Mouse (Mus musculus) spleen, adult 2 months (tissue): ENCODE measurements at regions not wholly inside any gene's neighbourhood (a gene's known extent, or its start where the extent isn't known, plus 50 kb on each side); places are given as distances from the start of the nearest gene placed in this dataset.

Experiments used
- DNase-seq, 2 experiments: peaks; one replicate each; pipeline versions ENCODE4 v3.0.0 to v3.0.0-alpha.2; 2012 to 2021; ENCODE audit warnings: low spot score in 2 of 2, low read depth in 1 of 2
- H3K27ac ChIP-seq: fragments of 200-500 bp; 2 replicates; pipeline ENCODE4 v1.5.1; 2012; ENCODE audit warnings: low read length, inconsistent platforms; ENCODE audit not compliant: insufficient read depth
- H3K27me3 ChIP-seq: fragments of 200-500 bp; 2 replicates; pipeline ENCODE4 v1.6.1; 2012; ENCODE audit warnings: mild to moderate bottlenecking, moderate library complexity, low read length, inconsistent platforms; ENCODE audit not compliant: control insufficient read depth, insufficient read depth
- H3K36me3 ChIP-seq: fragments of 200-500 bp; 2 replicates; pipeline ENCODE4 v1.6.1; 2012; ENCODE audit warnings: mild to moderate bottlenecking, low read length, inconsistent platforms; ENCODE audit not compliant: control insufficient read depth, insufficient read depth
- H3K4me1 ChIP-seq: fragments of 200-500 bp; 2 replicates; pipeline ENCODE4 v1.6.1; 2011; ENCODE audit warnings: inconsistent platforms; ENCODE audit not compliant: control insufficient read depth, insufficient read depth, insufficient read length
- H3K4me3 ChIP-seq: fragments of 200-500 bp; 2 replicates; pipeline ENCODE4 v1.5.1; 2011; ENCODE audit warnings: mild to moderate bottlenecking, inconsistent platforms; ENCODE audit not compliant: insufficient read depth, insufficient read length; ENCODE audit errors: extremely low read depth
- CTCF ChIP-seq: fragments of 200-500 bp; IDR thresholded peaks from 2 replicates; pipeline ENCODE4 v1.5.1; 2011; ENCODE audit warnings: mild to moderate bottlenecking, inconsistent platforms; ENCODE audit not compliant: insufficient read depth, insufficient read length, insufficient replicate concordance; ENCODE audit errors: extremely low read depth
- POLR2A ChIP-seq: fragments of 200-500 bp; IDR thresholded peaks from 2 replicates; pipeline ENCODE4 v1.6.1; 2011; ENCODE audit warnings: low read depth, low read length, inconsistent platforms
- WGBS: fragments of 180-500 bp; shearing (Covaris S2); methylation state at CpG from one replicate; pipeline ENCODE4 v1.1.7; 2018; 5-methylcytosine and 5-hydroxymethylcytosine counted together

DNA sequence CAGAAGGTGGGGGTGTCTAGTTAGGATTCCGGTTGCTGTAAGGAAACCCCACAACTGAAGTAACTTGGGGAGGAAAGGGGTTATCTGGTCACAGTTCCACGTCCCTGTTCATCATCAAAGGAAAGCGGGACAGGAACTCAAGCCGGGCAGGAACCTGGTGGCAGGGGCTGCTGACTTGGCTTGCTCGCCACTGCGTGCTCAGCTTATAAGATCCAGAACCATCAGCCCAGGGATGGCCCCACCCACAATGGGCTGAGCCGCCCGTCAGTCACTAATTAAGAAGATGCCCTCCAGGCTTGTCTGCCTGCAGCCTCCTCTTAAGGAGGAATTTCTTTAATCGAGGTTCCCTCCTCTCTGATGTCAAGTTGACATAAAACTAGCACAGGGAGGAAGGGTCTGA is 275.1 kb upstream of the Jarid2 start:
- Histone ChIP-seq H3K27me3 (no peaks in the 10 kb centered on the region), H3K4me1 (no peaks in the 10 kb centered on the region), H3K36me3 (no peaks in the 10 kb centered on the region), H3K27ac (no peak overlapping the region), H3K4me3 (no peak overlapping the region)
- WGBS, result 75% methylated on average over 9 of the region's 9 CpGs
- no peak for DNase-seq
- TF ChIP-seq POLR2A (no peak), CTCF (no peak)

DNA sequence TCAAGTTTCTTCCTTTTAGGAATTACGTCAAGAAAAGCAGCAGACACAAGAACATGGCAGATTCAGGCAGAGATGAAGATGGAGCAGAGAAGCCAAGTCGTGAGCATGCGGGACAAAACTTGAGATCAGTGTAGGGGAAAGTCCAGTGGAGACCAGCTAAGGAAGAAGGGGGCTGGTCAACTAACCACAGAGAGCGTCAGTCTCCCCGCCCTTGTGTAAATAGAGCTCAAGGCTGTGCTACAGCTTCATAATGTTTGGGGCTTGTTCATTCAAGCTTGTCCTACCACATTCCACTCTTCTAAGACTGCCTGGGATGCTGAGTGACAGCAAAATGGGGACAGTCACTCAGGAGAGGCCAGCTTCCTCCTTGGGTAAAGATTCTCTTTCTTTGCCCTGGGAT is 274.1 kb upstream of the Jarid2 start:
- Histone ChIP-seq H3K27ac (no peak overlapping the region), H3K4me3 (no peak overlapping the region), H3K36me3 (no peaks in the 10 kb centered on the region), H3K4me1 (no peaks in the 10 kb centered on the region), H3K27me3 (no peaks in the 10 kb centered on the region)
- WGBS, result 67% methylated on average over 5 of the region's 5 CpGs
- no peak for TF ChIP-seq POLR2A
- no peak for TF ChIP-seq CTCF
- no peak for DNase-seq

DNA sequence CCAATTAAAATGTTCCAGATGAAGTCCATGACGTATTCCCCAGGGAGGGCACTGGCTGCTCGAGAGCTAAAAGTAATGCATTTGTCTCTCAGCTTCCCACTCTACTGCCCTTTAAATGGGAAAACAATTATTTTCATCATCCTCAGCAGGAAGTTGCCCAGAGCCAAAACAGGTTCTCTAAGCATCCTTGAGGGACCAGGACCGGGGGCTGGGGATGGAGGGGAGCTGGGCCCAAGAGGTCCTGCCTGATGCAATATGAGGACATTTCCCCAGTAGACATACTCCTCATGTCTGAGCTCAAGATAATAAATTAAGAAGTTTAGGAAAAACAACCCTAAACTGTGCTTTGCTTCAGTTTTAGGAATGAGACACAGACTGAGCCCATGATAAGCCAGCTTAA is 270.5 kb upstream of the Jarid2 start:
- Histone ChIP-seq H3K4me3 (no peak overlapping the region), H3K4me1 (no peaks in the 10 kb centered on the region; the same call in 1 of the 2 replicates), H3K36me3 (no peaks in the 10 kb centered on the region), H3K27me3 (no peaks in the 10 kb centered on the region), H3K27ac (no peak overlapping the region)
- 95% methylated on average over 3 of the region's 3 CpGs for WGBS
- TF ChIP-seq CTCF, result no peak
- no peak for TF ChIP-seq POLR2A
- no peak for DNase-seq

DNA sequence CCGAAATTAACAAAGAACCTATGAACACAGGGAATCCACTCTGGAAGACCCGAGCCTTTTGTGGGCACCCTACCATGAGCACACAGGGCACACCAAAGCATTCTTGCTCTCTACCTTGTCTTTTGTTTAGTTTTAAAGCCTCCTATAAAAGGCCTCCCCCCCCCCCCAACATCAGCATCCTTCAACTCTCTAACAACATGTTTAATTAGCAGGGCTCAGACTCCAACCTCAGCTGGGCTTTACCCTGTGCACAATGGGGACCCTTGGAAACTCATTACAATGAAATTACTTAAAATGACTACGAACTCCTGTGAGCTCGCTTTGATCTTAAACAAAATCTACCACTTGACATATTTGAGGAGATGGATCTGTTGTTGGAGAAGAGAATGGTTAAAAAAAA is 270.1 kb upstream of the Jarid2 start:
- TF ChIP-seq POLR2A (no peak), CTCF (no peak)
- H3K4me1 ChIP-seq, result no peaks in the 10 kb centered on the region; the same call in 1 of the 2 replicates
- H3K27me3 ChIP-seq, result no peaks in the 10 kb centered on the region
- H3K4me3 ChIP-seq, result no peak overlapping the region
- WGBS, result 96% methylated on average over 4 of the region's 4 CpGs
- no peaks in the 10 kb centered on the region for H3K36me3 ChIP-seq
- no peak overlapping the region for H3K27ac ChIP-seq
- DNase-seq, result no peak

DNA sequence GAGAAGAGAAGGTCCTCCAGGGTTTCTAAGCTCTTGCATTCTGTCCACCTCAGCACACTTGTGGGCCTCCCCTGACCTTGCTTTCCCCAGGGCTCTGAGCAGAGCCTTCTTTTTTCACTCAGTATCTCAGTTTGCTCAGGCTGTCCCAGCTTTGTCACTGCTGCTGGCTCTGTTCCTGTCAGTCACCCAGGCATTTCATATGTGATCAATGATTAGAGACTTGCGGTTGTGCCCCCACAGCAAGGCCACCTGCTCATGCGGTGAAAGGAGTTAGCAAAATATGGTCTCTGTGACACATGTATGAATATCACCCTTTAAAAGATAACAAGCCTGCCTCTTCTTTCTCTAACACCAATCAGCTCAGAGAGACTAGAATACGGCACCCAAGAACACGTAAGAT is 265.6 kb upstream of the Jarid2 start:
- no peak overlapping the region for H3K27ac ChIP-seq
- 93% methylated on average over 4 of the region's 4 CpGs for WGBS
- H3K36me3 ChIP-seq, result no peaks in the 10 kb centered on the region
- DNase-seq, result no peak
- no peaks in the 10 kb centered on the region; the same call in 1 of the 2 replicates for H3K4me1 ChIP-seq
- no peaks in the 10 kb centered on the region for H3K27me3 ChIP-seq
- TF ChIP-seq CTCF, result no peak
- no peak for TF ChIP-seq POLR2A
- no peak overlapping the region for H3K4me3 ChIP-seq

DNA sequence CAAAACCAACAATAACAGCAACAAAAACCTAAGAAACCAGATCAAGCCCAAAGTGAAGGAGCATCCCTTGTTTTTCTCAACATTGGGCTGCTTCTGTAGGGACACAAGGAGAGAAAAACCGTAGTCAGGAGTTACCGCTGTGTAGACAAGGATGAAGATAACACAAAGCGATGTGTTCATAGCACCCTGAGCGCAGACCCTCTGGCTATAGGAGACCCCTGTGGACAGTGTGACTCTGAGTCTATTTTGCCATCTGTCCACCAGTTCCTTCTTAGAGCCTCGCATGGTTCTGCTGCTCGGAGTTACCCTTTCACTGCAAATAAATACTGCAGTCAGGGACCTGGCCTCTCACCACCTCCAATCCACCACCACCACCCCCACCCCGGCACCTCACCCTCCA is 263.7 kb upstream of the Jarid2 start:
- WGBS, result 87% methylated on average over 7 of the region's 7 CpGs
- Histone ChIP-seq H3K27ac (no peak overlapping the region), H3K27me3 (no peaks in the 10 kb centered on the region), H3K36me3 (no peaks in the 10 kb centered on the region), H3K4me1 (no peaks in the 10 kb centered on the region; the same call in 1 of the 2 replicates), H3K4me3 (no peak overlapping the region)
- DNase-seq, result no peak
- TF ChIP-seq POLR2A (no peak), CTCF (no peak)

DNA sequence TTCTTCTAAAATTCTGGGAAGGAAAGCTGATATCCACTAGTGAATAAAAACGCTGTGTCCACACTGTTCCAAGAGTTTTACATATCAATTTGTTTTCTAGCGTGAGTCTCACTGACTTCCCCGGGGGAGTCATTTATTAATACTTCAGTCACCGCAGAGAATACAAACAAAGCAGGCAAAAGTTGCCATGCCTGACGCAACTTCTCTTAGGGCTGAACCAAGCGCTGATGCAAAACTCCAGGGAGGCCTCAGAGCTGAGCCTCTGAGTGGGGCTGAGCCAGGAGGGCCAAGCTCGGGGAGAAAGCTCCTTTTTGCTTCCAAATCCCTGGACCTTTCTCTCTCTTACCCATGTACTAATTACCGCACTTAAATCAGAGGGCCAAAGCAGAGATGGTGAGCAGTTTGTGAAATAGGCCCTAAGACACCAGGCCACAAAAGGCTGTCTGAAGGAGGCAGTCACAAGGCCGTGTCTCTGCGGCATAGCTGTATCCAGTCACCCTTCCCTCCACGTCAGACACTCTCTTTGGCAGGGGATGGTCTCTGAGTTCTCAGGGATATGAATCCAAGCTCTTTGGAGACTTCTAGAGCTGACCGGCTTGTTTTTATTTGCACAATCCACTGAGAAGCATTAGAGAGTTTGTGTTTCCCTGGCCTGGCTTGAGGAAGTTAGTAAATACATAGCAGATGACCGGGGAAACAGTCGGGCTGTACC is 260.2 kb upstream of the Jarid2 start:
- H3K27ac ChIP-seq, result no peak overlapping the region
- H3K27me3 ChIP-seq, result no peaks in the 10 kb centered on the region
- no peaks in the 10 kb centered on the region for H3K4me1 ChIP-seq
- TF ChIP-seq CTCF (no peak), POLR2A (no peak)
- DNase-seq, result no peak
- no peaks in the 10 kb centered on the region for H3K36me3 ChIP-seq
- H3K4me3 ChIP-seq, result no peak overlapping the region
- whole genome bisulfite sequencing, result 86% methylated on average over 14 of the region's 14 CpGs
